Mouse (Mus musculus): ENCODE data around the gene Sned1. TPM values are rescaled to one million over a fixed set of nuclear protein-coding genes. Genes with fewer than 3 reads are reported as not detected.

Gene Sned1
- polyA plus RNA-seq, 1 experiment from 2014 or later = 30.1 TPM

DNA sequence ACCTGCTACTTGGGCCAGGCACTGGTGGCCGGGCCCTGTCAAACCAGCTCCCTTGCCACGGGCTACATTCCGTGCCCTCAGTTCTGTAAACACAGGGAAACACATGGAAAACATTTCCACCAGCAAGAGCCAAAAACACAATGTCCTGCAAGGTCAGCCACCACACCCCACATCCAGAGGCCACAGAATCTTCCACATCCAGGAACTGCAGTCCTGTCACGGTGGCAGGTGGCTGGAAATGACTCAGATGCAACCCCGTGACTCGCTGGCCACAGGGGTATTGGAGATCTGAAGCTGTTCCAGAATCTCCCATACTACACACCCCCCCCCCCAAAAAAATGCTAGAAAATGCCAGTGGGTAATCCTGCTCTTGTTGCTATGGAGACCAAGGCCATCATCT is 6.4 kb upstream of the Sned1 start:
- Histone ChIP-seq H3K4me3 (ENCODE audit: low read depth, low read length) (no peak overlapping the region), H3K4me2 (no peak overlapping the region), H3K27ac (ENCODE audit: low read depth) (no peak overlapping the region), H3K4me1 (ENCODE audit: insufficient read depth) (peaks cover 4% of the 10 kb centered on the region; the same call in 1 of the 2 replicates), H3K36me3 (ENCODE audit: insufficient read depth) (no peaks in the 10 kb centered on the region), H3K9ac (no peak overlapping the region), H3K9me3 (ENCODE audit: low read depth, low read length) (no peaks in the 10 kb centered on the region), H3K27me3 (ENCODE audit: insufficient read depth, low read length) (no peaks in the 10 kb centered on the region)
- no peak for ATAC-seq (ENCODE audit: insufficient read depth)
- 75% methylated on average over 6 of the region's 6 CpGs for WGBS
- TF ChIP-seq CTCF (IDR thresholded peaks at IDR 0.05; ENCODE audit: low read depth) = no peak
- DNase-seq = no peak

DNA sequence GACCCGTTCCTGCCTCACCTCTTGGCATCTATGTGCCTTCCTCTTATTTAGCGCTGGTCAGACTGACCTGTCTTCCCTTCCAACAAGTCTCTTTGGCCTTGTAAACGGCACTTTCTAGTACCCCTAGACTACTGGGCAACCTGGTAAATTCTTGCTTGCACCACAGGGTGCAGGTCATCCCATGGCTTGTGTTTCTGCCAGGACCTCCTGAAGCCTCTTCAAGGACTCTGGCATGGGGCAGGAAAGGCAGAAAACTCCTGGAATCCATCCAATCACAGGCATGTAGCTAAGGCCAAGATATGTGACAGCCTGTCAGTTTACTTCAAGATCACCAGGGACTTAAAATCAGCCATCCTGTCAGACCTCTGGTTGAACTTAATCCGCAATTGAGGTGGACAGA is 6.0 kb upstream of the Sned1 start:
- Histone ChIP-seq H3K27ac (ENCODE audit: low read depth) (no peak overlapping the region), H3K9me3 (ENCODE audit: low read depth, low read length) (no peaks in the 10 kb centered on the region), H3K4me3 (ENCODE audit: low read depth, low read length) (no peak overlapping the region), H3K4me2 (no peak overlapping the region), H3K9ac (no peak overlapping the region), H3K36me3 (ENCODE audit: insufficient read depth) (no peaks in the 10 kb centered on the region), H3K4me1 (ENCODE audit: insufficient read depth) (peaks cover 4% of the 10 kb centered on the region; the same call in 1 of the 2 replicates), H3K27me3 (ENCODE audit: insufficient read depth, low read length) (no peaks in the 10 kb centered on the region)
- 66% methylated on average over 4 of the region's 4 CpGs for WGBS
- TF ChIP-seq CTCF (IDR thresholded peaks at IDR 0.05; ENCODE audit: low read depth) = no peak
- ATAC-seq (ENCODE audit: insufficient read depth) (no peak), DNase-seq (no peak)

DNA sequence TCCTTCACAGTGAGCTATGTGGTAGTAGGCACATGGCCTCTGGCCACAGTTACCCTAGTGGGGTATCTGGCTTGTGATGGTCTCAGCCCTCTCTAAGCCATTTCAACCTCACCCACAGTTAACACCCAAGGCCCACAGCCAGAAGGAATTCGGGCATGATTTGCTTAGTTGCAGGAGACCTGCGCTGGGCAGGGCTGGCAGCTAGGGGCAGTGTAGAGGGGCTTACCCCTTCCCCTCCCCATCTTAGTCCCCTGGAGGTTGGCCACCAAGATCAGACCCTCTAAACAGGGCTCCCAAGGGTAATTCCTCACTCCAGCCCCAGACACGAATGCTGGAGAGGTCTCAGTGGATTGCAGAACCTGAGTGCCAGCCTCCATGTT is 894 bp downstream of the Sned1 start:
- 9% methylated on average over 3 of the region's 3 CpGs for WGBS
- H3K27ac ChIP-seq (ENCODE audit: low read depth) = peak overlapping the region; percentile 60; the same call in 1 of the 2 replicates
- peak; percentile 61 for DNase-seq

DNA sequence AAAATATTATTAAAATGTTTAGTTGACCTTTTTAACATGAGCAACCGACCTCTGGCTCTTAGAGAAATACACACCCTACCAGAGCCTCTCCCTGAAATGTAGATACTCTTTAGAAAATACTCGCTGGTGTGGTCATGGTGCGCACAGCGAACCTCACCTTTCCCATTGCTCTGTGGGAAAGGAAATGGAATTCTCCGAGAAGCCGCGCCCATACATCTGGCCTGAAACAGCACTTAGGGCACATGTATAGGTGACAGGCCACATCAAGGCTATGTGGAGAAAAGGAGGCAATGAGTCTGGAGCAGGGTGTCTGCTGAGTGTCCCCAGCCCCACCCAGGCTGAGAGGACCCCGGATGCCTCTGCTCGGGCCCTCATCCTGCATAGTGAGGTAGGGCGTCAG is 2.0 kb downstream of the Sned1 start:
- Histone ChIP-seq H3K4me3 (ENCODE audit: low read depth, low read length) (no peak overlapping the region), H3K9ac (no peak overlapping the region), H3K9me3 (ENCODE audit: low read depth, low read length) (no peaks in the 10 kb centered on the region), H3K36me3 (ENCODE audit: insufficient read depth) (peaks cover 6% of the 10 kb centered on the region; the same call in 1 of the 2 replicates), H3K27me3 (ENCODE audit: insufficient read depth, low read length) (0 out of 2 replicates have a peak, but pooled peaks cover 4% of the 10 kb centered on the region), H3K4me1 (ENCODE audit: insufficient read depth) (peaks cover 5% of the 10 kb centered on the region), H3K27ac (ENCODE audit: low read depth) (no peak overlapping the region), H3K4me2 (peak overlapping the region; percentile 98)
- TF ChIP-seq CTCF (IDR thresholded peaks at IDR 0.05; ENCODE audit: low read depth) = no peak
- WGBS = 85% methylated on average over 10 of the region's 10 CpGs
- ATAC-seq (ENCODE audit: insufficient read depth) = no peak
- DNase-seq = no peak

More for the DNA sequence above, 894 bp downstream of the Sned1 start:
- Histone ChIP-seq H3K36me3 (ENCODE audit: insufficient read depth) (peaks cover 3% of the 10 kb centered on the region; the same call in 1 of the 2 replicates), H3K4me2 (peak overlapping the region; percentile 98), H3K9me3 (ENCODE audit: low read depth, low read length) (no peaks in the 10 kb centered on the region), H3K9ac (peak overlapping the region; percentile 69), H3K4me1 (ENCODE audit: insufficient read depth) (peaks cover 5% of the 10 kb centered on the region), H3K4me3 (ENCODE audit: low read depth, low read length) (peak overlapping the region; percentile 69), H3K27me3 (ENCODE audit: insufficient read depth, low read length) (0 out of 2 replicates have a peak, but pooled peaks cover 4% of the 10 kb centered on the region)
- ATAC-seq (ENCODE audit: insufficient read depth) = peak; percentile 19; the same call in 1 of the 2 replicates
- peak; percentile 68 for TF ChIP-seq CTCF (IDR thresholded peaks at IDR 0.05; ENCODE audit: low read depth)

DNA sequence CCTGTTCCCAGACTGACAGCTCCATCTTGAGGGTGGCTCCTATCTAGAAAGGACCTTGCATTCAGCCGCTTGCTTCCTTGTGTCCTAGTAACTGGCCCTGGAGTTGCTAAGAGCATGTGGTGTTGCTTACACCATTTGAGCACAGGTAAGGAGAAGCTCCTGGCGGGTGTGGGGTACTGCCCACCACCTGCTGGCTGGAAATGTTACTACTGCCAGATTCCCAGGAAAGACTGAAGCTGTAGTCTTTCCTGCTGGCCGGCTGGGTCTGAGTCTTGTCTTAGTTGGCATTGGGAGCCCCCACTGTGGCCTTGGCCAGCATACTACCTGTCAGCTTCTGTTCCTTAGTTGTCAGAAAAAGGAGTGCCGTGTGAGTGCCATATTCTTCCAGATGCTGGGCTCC is 2.6 kb downstream of the Sned1 start:
- Histone ChIP-seq H3K9ac (no peak overlapping the region), H3K4me1 (ENCODE audit: insufficient read depth) (peaks cover 5% of the 10 kb centered on the region), H3K27me3 (ENCODE audit: insufficient read depth, low read length) (0 out of 2 replicates have a peak, but pooled peaks cover 4% of the 10 kb centered on the region), H3K4me2 (peak overlapping the region; percentile 98; the same call in 1 of the 2 replicates), H3K4me3 (ENCODE audit: low read depth, low read length) (0 out of 2 replicates have a peak overlapping the region, but pooled peaks have one; percentile 9), H3K27ac (ENCODE audit: low read depth) (no peak overlapping the region), H3K9me3 (ENCODE audit: low read depth, low read length) (no peaks in the 10 kb centered on the region), H3K36me3 (ENCODE audit: insufficient read depth) (peaks cover 6% of the 10 kb centered on the region; the same call in 1 of the 2 replicates)
- peak; percentile 68 for TF ChIP-seq CTCF (IDR thresholded peaks at IDR 0.05; ENCODE audit: low read depth)
- 40% methylated on average over 4 of the region's 4 CpGs for WGBS
- DNase-seq (peak; percentile 39), ATAC-seq (ENCODE audit: insufficient read depth) (no peak)

DNA sequence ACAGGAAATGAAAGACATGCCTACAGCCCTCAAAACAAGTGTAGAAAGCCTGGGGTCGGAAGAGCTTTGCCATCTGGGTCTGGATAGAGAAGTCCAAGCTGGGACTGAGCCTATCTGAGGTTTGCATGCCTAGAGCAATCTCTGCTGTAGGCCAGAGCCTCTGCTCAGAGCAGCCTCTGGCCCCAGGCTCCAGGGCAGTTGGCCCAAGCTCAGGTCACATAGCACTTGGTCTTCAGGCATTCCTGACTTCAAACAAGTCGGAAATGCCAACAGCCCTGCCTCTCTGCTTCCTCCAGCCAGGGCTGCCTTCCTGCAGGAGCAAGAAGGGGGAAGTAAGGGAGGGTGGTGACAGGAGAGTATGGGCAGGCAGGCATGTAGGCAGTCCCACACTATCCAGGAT is 10.3 kb downstream of the Sned1 start:
- peaks cover 10% of the 10 kb centered on the region; the same call in 1 of the 2 replicates for H3K36me3 ChIP-seq (ENCODE audit: insufficient read depth)
- no peaks in the 10 kb centered on the region for H3K9me3 ChIP-seq (ENCODE audit: low read depth, low read length)
- H3K9ac ChIP-seq = no peak overlapping the region
- no peaks in the 10 kb centered on the region for H3K27me3 ChIP-seq (ENCODE audit: insufficient read depth, low read length)
- H3K4me3 ChIP-seq (ENCODE audit: low read depth, low read length) = no peak overlapping the region
- no peaks in the 10 kb centered on the region for H3K4me1 ChIP-seq (ENCODE audit: insufficient read depth)
- no peak overlapping the region for H3K4me2 ChIP-seq
- WGBS = 45% methylated on average over 2 of the region's 2 CpGs
- DNase-seq = peak; percentile 19
- no peak overlapping the region for H3K27ac ChIP-seq (ENCODE audit: low read depth)
- ATAC-seq (ENCODE audit: insufficient read depth) = no peak
- TF ChIP-seq CTCF (IDR thresholded peaks at IDR 0.05; ENCODE audit: low read depth) = no peak

DNA sequence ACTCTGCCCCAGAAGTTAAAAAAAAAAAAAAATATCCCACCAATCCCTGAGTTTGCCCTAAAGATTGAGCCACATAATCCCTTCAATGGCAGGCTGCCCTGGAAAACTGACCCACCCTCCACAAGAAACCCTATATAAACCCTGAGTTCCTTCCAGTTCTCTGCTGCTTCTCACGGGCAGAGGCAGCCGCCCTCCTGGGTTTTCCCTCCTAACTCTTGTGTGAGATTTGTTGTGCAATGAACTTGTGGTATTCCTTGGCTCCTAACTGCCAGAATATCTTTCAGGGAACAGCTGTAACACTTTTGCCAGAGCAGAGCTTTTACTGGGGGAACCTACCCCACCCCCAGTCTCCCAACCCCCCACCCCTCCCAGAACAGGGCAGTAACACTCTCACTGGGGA is 16.9 kb downstream of the Sned1 start:
- peak; percentile 41 for DNase-seq
- H3K4me3 ChIP-seq (ENCODE audit: low read depth, low read length) = no peak overlapping the region
- no peaks in the 10 kb centered on the region for H3K27me3 ChIP-seq (ENCODE audit: insufficient read depth, low read length)
- TF ChIP-seq CTCF (IDR thresholded peaks at IDR 0.05; ENCODE audit: low read depth) = no peak
- no peak overlapping the region for H3K9ac ChIP-seq
- H3K4me2 ChIP-seq = no peak overlapping the region
- H3K36me3 ChIP-seq (ENCODE audit: insufficient read depth) = 0 out of 2 replicates have a peak, but pooled peaks cover 4% of the 10 kb centered on the region
- ATAC-seq (ENCODE audit: insufficient read depth) = no peak
- no peaks in the 10 kb centered on the region for H3K9me3 ChIP-seq (ENCODE audit: low read depth, low read length)
- no peak overlapping the region for H3K27ac ChIP-seq (ENCODE audit: low read depth)
- H3K4me1 ChIP-seq (ENCODE audit: insufficient read depth) = no peaks in the 10 kb centered on the region
- WGBS = 24% methylated on average over 2 of the region's 2 CpGs

Data from lung, embryonic 14.5 days (tissue).